Mouse (Mus musculus): ENCODE data around the gene Ttc8.

Ttc8 gene

DNA sequence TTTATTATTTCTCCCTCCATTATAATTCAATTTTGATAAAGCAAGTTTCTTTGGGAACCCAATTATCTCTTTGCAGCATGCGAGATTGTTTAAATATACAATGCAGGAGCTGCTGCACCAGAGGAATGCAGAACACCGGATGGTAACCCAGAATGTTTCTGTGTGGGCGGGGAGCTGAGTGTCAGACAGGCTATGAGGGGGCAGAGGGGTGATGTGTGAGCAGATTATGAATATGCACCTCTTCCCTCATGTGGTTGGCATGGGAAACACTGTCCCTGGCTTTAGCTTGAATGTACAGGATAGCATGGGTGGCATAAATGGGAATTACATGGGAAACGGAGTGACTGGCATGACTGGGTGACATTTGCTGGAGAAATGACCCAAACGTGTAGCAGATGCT is 108.3 kb downstream of the Ttc8 start:
- DNase-seq (ENCODE audit: low read depth), result no peak

DNA sequence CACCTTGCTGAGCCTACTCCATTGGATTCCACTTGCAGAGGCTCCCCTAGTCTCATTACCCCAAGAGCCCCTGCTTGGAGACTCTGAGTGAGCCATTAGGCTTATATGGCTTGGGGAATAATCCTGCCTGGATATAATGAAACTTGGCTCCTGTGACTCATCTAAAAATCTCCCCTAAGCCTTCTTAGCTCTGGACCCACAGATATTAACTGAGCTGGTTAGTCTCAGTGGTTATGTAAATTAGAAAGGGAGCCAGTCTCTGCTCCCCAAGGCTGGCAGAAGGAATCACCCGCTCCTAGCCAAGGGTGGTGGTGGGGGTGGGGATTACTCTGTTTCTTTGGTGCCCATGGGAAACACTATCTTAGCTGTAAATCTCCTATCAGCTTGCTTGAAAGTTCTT is 109.6 kb downstream of the Ttc8 start:
- no peak for DNase-seq (ENCODE audit: low read depth)
